Mouse (Mus musculus) spleen, adult 2 months (tissue): Measurements from ENCODE around the gene Klf15. TPM values are rescaled to one million over a fixed set of nuclear protein-coding genes. Genes with fewer than 3 reads are reported as not detected.

Experiments
- DNase-seq, 2 experiments: peaks; one replicate each; pipeline versions ENCODE4 v3.0.0 to v3.0.0-alpha.2; 2012 to 2021; ENCODE audit warnings: low spot score in 2 of 2, low read depth in 1 of 2
- H3K27ac ChIP-seq: fragments of 200-500 bp; 2 replicates; pipeline ENCODE4 v1.5.1; 2012; ENCODE audit warnings: low read length, inconsistent platforms; ENCODE audit not compliant: insufficient read depth
- H3K27me3 ChIP-seq: fragments of 200-500 bp; 2 replicates; pipeline ENCODE4 v1.6.1; 2012; ENCODE audit warnings: mild to moderate bottlenecking, moderate library complexity, low read length, inconsistent platforms; ENCODE audit not compliant: control insufficient read depth, insufficient read depth
- H3K36me3 ChIP-seq: fragments of 200-500 bp; 2 replicates; pipeline ENCODE4 v1.6.1; 2012; ENCODE audit warnings: mild to moderate bottlenecking, low read length, inconsistent platforms; ENCODE audit not compliant: control insufficient read depth, insufficient read depth
- H3K4me1 ChIP-seq: fragments of 200-500 bp; 2 replicates; pipeline ENCODE4 v1.6.1; 2011; ENCODE audit warnings: inconsistent platforms; ENCODE audit not compliant: control insufficient read depth, insufficient read depth, insufficient read length
- H3K4me3 ChIP-seq: fragments of 200-500 bp; 2 replicates; pipeline ENCODE4 v1.5.1; 2011; ENCODE audit warnings: mild to moderate bottlenecking, inconsistent platforms; ENCODE audit not compliant: insufficient read depth, insufficient read length; ENCODE audit errors: extremely low read depth
- CTCF ChIP-seq: fragments of 200-500 bp; IDR thresholded peaks from 2 replicates; pipeline ENCODE4 v1.5.1; 2011; ENCODE audit warnings: mild to moderate bottlenecking, inconsistent platforms; ENCODE audit not compliant: insufficient read depth, insufficient read length, insufficient replicate concordance; ENCODE audit errors: extremely low read depth
- POLR2A ChIP-seq: fragments of 200-500 bp; IDR thresholded peaks from 2 replicates; pipeline ENCODE4 v1.6.1; 2011; ENCODE audit warnings: low read depth, low read length, inconsistent platforms
- WGBS: fragments of 180-500 bp; shearing (Covaris S2); methylation state at CpG from one replicate; pipeline ENCODE4 v1.1.7; 2018; 5-methylcytosine and 5-hydroxymethylcytosine counted together
- polyA plus RNA-seq: library from polyadenylated mRNA; depleted of rRNA; stranded (reverse); fragments of >200 nt; gene quantifications from 2 replicates; pipeline ENCODE4 v1.2.3, GENCODE M21; 2012

Klf15 gene
- polyA plus RNA-seq, 1 experiment, result 9.7 TPM

DNA sequence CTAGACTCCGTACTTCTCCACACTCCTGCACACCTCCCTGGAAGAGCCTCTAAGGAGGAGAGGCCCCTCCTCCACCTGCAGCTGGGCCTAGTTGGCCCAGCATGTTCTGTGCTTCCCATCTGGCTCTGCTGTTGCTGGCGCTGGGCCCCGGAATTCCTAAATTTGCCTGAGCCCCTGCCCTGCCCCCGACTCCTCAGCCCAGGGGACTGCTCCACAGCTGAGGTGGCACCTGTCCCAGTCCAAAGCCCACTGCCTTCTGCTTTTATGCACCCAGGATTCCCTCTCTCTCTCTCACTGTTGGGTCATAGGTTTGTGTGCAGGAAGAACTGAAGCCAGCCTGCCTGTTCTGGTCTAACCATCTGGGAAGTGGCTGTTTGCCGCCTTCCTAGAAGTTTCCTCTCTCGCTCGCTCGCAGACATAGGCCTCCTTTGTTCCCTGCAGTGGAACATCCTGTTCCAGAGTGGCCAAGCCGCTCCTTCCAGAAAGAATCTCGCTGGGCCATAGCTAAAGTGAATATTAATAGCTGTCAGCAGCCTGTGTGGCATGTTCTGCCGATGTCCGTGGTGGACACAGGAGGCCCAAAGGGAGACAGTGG, 8.7 kb downstream of the Klf15 start:
- no peaks in the 10 kb centered on the region for H3K36me3 ChIP-seq
- DNase-seq, result no peak
- no peaks in the 10 kb centered on the region for H3K4me1 ChIP-seq
- TF ChIP-seq CTCF (no peak), POLR2A (no peak)
- H3K4me3 ChIP-seq, result no peak overlapping the region
- WGBS, result 77% methylated on average over 12 of the region's 12 CpGs
- H3K27ac ChIP-seq, result no peak overlapping the region
- H3K27me3 ChIP-seq, result no peaks in the 10 kb centered on the region

- Histone ChIP-seq H3K27me3 (no peaks in the 10 kb centered on the region), H3K36me3 (no peaks in the 10 kb centered on the region), H3K4me3 (no peak overlapping the region), H3K4me1 (no peaks in the 10 kb centered on the region), H3K27ac (no peak overlapping the region)
- no peak for DNase-seq
- TF ChIP-seq POLR2A (no peak), CTCF (no peak)
- WGBS, result 80% methylated on average over 4 of the region's 4 CpGs
Observed at GRCm38 (mm10) chr6:90472079-90472478, 9.7 kb downstream of the Klf15 start.

- Histone ChIP-seq H3K27me3 (no peaks in the 10 kb centered on the region), H3K4me3 (no peak overlapping the region), H3K4me1 (no peaks in the 10 kb centered on the region), H3K27ac (no peak overlapping the region), H3K36me3 (no peaks in the 10 kb centered on the region)
- TF ChIP-seq POLR2A, result no peak
- TF ChIP-seq CTCF, result no peak
- DNase-seq, result no peak
- 83% methylated on average over 3 of the region's 3 CpGs for WGBS
Observed at GRCm38 (mm10) chr6:90472697-90473096, 10.3 kb downstream of the Klf15 start.

DNA sequence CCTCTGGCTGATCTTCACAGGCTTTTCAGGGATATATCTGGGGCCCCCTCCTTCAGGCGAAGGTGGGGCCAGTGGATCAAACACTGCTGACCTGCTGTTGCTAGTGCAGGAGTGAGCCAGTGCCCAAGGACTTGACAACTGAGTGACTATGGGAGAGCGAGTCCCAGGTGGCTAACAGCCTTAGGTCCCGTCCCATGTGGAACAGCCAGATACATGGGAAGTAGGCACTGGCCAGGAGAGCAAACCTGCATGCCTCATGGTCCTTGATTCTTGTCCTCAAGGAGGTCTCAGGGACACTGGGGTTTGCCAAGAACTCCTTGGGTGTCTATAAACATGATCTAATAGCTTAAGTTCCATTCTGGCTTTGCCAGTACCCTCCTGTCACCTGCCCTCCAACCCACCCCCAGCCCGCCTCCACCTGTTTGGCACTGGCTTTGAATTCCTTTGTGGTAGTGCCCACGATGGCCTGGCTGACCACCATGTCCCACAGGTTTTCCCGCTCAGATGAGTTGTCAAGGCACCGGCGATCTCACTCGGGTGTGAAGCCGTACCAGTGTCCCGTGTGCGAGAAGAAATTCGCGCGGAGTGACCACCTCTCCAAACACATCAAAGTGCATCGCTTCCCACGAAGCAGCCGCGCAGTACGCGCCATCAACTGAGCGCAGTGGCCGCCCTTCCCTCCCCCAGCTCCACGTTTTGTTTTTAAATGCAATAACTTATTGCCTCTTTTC, 11.4 kb downstream of the Klf15 start:
- WGBS, result 92% methylated on average over 24 of the region's 24 CpGs
- Histone ChIP-seq H3K4me3 (no peak overlapping the region), H3K4me1 (no peaks in the 10 kb centered on the region), H3K36me3 (no peaks in the 10 kb centered on the region), H3K27ac (no peak overlapping the region), H3K27me3 (no peaks in the 10 kb centered on the region)
- TF ChIP-seq CTCF (no peak), POLR2A (no peak)
- no peak for DNase-seq

GRCm38 (mm10) chr6:90474361-90474750, 12.0 kb downstream of the Klf15 start:
- H3K4me1 ChIP-seq, result no peaks in the 10 kb centered on the region
- no peak overlapping the region for H3K27ac ChIP-seq
- TF ChIP-seq POLR2A, result no peak
- no peak for TF ChIP-seq CTCF
- no peak for DNase-seq
- 73% methylated on average over 3 of the region's 3 CpGs for WGBS
- H3K27me3 ChIP-seq, result no peaks in the 10 kb centered on the region
- H3K4me3 ChIP-seq, result no peak overlapping the region
- no peaks in the 10 kb centered on the region for H3K36me3 ChIP-seq

GRCm38 (mm10) chr6:90475176-90475853, 12.9 kb downstream of the Klf15 start:
- DNase-seq, result no peak
- TF ChIP-seq CTCF (no peak), POLR2A (no peak)
- 92% methylated on average over 4 of the region's 4 CpGs for WGBS
- Histone ChIP-seq H3K4me3 (no peak overlapping the region), H3K4me1 (no peaks in the 10 kb centered on the region), H3K36me3 (no peaks in the 10 kb centered on the region), H3K27me3 (no peaks in the 10 kb centered on the region), H3K27ac (no peak overlapping the region)

DNA sequence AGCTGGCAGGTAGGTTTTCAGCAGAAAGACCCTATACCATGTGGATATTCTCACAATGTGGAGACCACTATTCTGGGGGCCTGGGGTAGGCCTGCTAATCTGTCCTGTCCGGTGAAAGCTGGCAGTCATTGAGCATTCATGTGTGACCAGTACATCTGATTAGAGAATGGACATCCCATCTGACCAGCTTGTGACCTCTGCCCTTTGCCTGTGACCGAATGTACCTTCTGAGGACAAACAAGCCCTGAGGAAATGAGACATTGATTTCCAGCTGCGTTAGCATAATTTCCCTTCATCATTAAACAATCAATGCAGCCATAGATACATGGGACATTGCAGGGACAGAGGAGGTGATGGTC, 13.5 kb downstream of the Klf15 start:
- no peak overlapping the region for H3K27ac ChIP-seq
- no peaks in the 10 kb centered on the region for H3K27me3 ChIP-seq
- DNase-seq, result no peak
- TF ChIP-seq POLR2A (no peak), CTCF (no peak)
- 78% methylated on average over 3 of the region's 3 CpGs for WGBS
- H3K36me3 ChIP-seq, result no peaks in the 10 kb centered on the region
- no peak overlapping the region for H3K4me3 ChIP-seq
- H3K4me1 ChIP-seq, result no peaks in the 10 kb centered on the region
